Mouse (Mus musculus) central nervous system, embryonic 14 days (tissue): ENCODE results near the gene Ccdc158. TPM values are rescaled to one million over a fixed set of nuclear protein-coding genes. Genes with fewer than 3 reads are reported as not detected.

Experiments
- polyA plus RNA-seq: library from polyadenylated mRNA; depleted of rRNA; stranded (reverse); fragments of >200 nt; gene quantifications from 2 replicates; pipeline ENCODE4 v1.2.3, GENCODE M21; 2012; rRNA removed

Gene Ccdc158
- polyA plus RNA-seq: 0.90 and 0.95 TPM in 2 replicates

GRCm38 (mm10) chr5:92674859-92675573 lies at the start of gene Ccdc158:
Gene Ccdc158 (minus strand): TSS chr5:92675271.

GRCm38 (mm10) chr5:92683351-92683807 lies 8.3 kb upstream of the Ccdc158 start, which contains the start of gene Shroom3:
Gene Shroom3 (plus strand): TSS chr5:92683435.

GRCm38 (mm10) chr5:92602691-92603690 lies 72.1 kb downstream of the Ccdc158 start, which contains the start of gene Stbd1:
Gene Stbd1 (plus strand): TSS chr5:92603041.

Other genes with a start within 250 kb of the Ccdc158 start
- 62.5 and 71.3 TPM in 2 replicates for gene Nup54, start 240.1 kb downstream of the Ccdc158 start, polyA plus RNA-seq
- gene Scarb2, start 168.4 kb downstream of the Ccdc158 start, polyA plus RNA-seq: 51.4 and 57.8 TPM in 2 replicates
- 0.26 and 0.39 TPM in 2 replicates for gene Fam47e, start 120.2 kb downstream of the Ccdc158 start, polyA plus RNA-seq
- 3.0 and 6.6 TPM in 2 replicates for gene Stbd1, start 72.2 kb downstream of the Ccdc158 start, polyA plus RNA-seq
- gene Shroom3, start 8.2 kb upstream of the Ccdc158 start, polyA plus RNA-seq: 6.1 and 6.2 TPM in 2 replicates